Mouse (Mus musculus) G1E (cell line): ENCODE measurements around the gene Fcrl1.

Experiments used
- CTCF ChIP-seq: IDR thresholded peaks from 2 replicates; pipeline ENCODE4 v1.5.1; 2012; ENCODE audit warnings: low read depth, low read length, inconsistent platforms, mixed read lengths
- GATA1 ChIP-seq: IDR thresholded peaks from 2 replicates; pipeline ENCODE4 v1.6.1; 2012; ENCODE audit warnings: borderline replicate concordance, low read length, inconsistent platforms, mixed read lengths
- TAL1 ChIP-seq: conservative IDR thresholded peaks from 2 replicates; pipeline ENCODE4 v1.6.1; 2012; ENCODE audit warnings: low read depth, low read length, inconsistent platforms, mixed read lengths

DNA sequence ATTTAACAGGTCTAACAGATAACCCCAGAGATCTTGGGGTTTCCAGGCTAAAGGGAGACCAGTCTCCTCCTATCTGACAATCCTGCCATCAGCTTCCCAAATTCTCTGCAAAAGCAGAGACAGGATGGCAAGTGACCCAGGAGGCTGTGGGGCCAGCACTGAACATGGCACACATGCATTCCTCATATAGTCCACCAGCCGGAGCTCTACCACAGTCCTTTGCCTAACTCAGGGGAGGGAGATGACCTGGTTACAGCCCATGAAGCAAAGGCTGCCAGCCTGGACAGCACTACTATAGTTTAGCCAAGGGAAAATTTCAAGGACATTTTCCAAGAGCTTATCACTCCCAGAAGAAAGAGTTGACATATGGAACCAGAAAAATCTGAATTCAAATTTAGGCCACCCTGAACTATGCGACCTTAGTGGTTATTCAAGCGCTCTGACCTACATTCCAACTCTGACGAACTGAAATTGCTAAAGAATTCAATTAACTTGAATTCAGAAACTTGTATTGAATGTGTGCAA lies 46.3 kb downstream of the Fcrl1 start:
- no peak for TF ChIP-seq CTCF
- TF ChIP-seq GATA1: no peak
- no peak for TF ChIP-seq TAL1
